Mouse (Mus musculus): ENCODE results near the gene Zfp750.

The Zfp750 gene

GRCm38 (mm10) chr11:121542471-121542870 is 23.3 kb upstream of the Zfp750 start:
- ATAC-seq (ENCODE audit: low TSS enrichment) = no peak

GRCm38 (mm10) chr11:121536528-121536927 is 17.4 kb upstream of the Zfp750 start:
- peak; percentile 31; the same call in 1 of the 2 replicates for ATAC-seq (ENCODE audit: low TSS enrichment)

- ATAC-seq (ENCODE audit: low TSS enrichment) = no peak
Observed at GRCm38 (mm10) chr11:121529747-121530146, 10.6 kb upstream of the Zfp750 start.

GRCm38 (mm10) chr11:121524191-121524590 is 5.1 kb upstream of the Zfp750 start:
- ATAC-seq (ENCODE audit: low TSS enrichment) = no peak

GRCm38 (mm10) chr11:121522156-121522762 is 3.1 kb upstream of the Zfp750 start:
- ATAC-seq (ENCODE audit: low TSS enrichment) = no peak

GRCm38 (mm10) chr11:121520761-121521160 is 1.6 kb upstream of the Zfp750 start:
- no peak for ATAC-seq (ENCODE audit: low TSS enrichment)

GRCm38 (mm10) chr11:121519703-121520102 is 570 bp upstream of the Zfp750 start:
- ATAC-seq (ENCODE audit: low TSS enrichment) = no peak

- no peak for ATAC-seq (ENCODE audit: low TSS enrichment)
Observed at GRCm38 (mm10) chr11:121517687-121518465, 1.3 kb downstream of the Zfp750 start.

GRCm38 (mm10) chr11:121516906-121517305 is 2.2 kb downstream of the Zfp750 start:
- no peak for ATAC-seq (ENCODE audit: low TSS enrichment)

GRCm38 (mm10) chr11:121515996-121516395 is 3.1 kb downstream of the Zfp750 start:
- no peak for ATAC-seq (ENCODE audit: low TSS enrichment)

GRCm38 (mm10) chr11:121512896-121513572 is 6.1 kb downstream of the Zfp750 start:
- ATAC-seq (ENCODE audit: low TSS enrichment) = peak; percentile 77

- ATAC-seq (ENCODE audit: low TSS enrichment) = no peak
Observed at GRCm38 (mm10) chr11:121510512-121511246, 8.5 kb downstream of the Zfp750 start.

- ATAC-seq (ENCODE audit: low TSS enrichment) = no peak
Observed at GRCm38 (mm10) chr11:121508478-121508877, 10.7 kb downstream of the Zfp750 start.

- ATAC-seq (ENCODE audit: low TSS enrichment) = no peak; the same call in 1 of the 2 replicates
Observed at GRCm38 (mm10) chr11:121502000-121502860, 16.9 kb downstream of the Zfp750 start.

- ATAC-seq (ENCODE audit: low TSS enrichment) = no peak
Observed at GRCm38 (mm10) chr11:121501525-121501924, 17.6 kb downstream of the Zfp750 start.

- ATAC-seq (ENCODE audit: low TSS enrichment) = no peak
Observed at GRCm38 (mm10) chr11:121500595-121500994, 18.5 kb downstream of the Zfp750 start.

GRCm38 (mm10) chr11:121490651-121491050 is 28.5 kb downstream of the Zfp750 start:
- no peak for ATAC-seq (ENCODE audit: low TSS enrichment)

GRCm38 (mm10) chr11:121485882-121486281 is 33.3 kb downstream of the Zfp750 start:
- no peak for ATAC-seq (ENCODE audit: low TSS enrichment)

- no peak for ATAC-seq (ENCODE audit: low TSS enrichment)
Observed at GRCm38 (mm10) chr11:121481129-121481528, 38.0 kb downstream of the Zfp750 start.

- ATAC-seq (ENCODE audit: low TSS enrichment) = no peak
Observed at GRCm38 (mm10) chr11:121479476-121480203, 39.5 kb downstream of the Zfp750 start.

All from frontal cortex, adult (tissue).